Mouse (Mus musculus) MEL (cell line): ENCODE results near the gene Art3. TPM values are rescaled to one million over a fixed set of nuclear protein-coding genes. Genes with fewer than 3 reads are reported as not detected.

Experiments used
- DNase-seq: peaks from one replicate; pipeline ENCODE4 v3.0.0; 2011; ENCODE audit warnings: low read depth, low spot score
- H3K27ac ChIP-seq: 2 replicates; pipeline ENCODE4 v1.5.1; 2012; ENCODE audit warnings: low read depth, mild to moderate bottlenecking, control low read depth, low read length, moderate library complexity; ENCODE audit not compliant: control insufficient read depth
- H3K27me3 ChIP-seq, 2 experiments: fragments of 150-350 bp in 1 of 2; sonication (generic) in 1 of 2; 2 replicates each; pipeline ENCODE4 v1.6.1; 2012; ENCODE audit warnings: low read length in 2 of 2, mild to moderate bottlenecking in 2 of 2, improper control_type of control experiment in 1 of 2, moderate library complexity in 1 of 2; ENCODE audit not compliant: insufficient read depth in 2 of 2, control insufficient read depth in 1 of 2
- H3K36me3 ChIP-seq, 2 experiments: 2 replicates each; pipeline ENCODE4 v1.6.1; 2012 to 2014; ENCODE audit warnings: low read length in 2 of 2, improper control_type of control experiment in 1 of 2, inconsistent platforms in 1 of 2, mild to moderate bottlenecking in 1 of 2; ENCODE audit not compliant: insufficient read depth in 2 of 2, control insufficient read depth in 1 of 2
- H3K4me1 ChIP-seq, 2 experiments: fragments of 150-350 bp in 1 of 2; sonication (generic) in 1 of 2; 2 replicates each; pipeline ENCODE4 v1.6.1; 2012; ENCODE audit warnings: low read length in 2 of 2, improper control_type of control experiment in 1 of 2, mild to moderate bottlenecking in 1 of 2; ENCODE audit not compliant: insufficient read depth in 2 of 2, control insufficient read depth in 1 of 2
- H3K4me3 ChIP-seq, 2 experiments: fragments of 150-350 bp in 1 of 2; sonication (generic) in 1 of 2; 2 replicates each; pipeline ENCODE4 v1.5.1; 2012; ENCODE audit warnings: low read depth in 2 of 2, low read length in 2 of 2, mild to moderate bottlenecking in 2 of 2, moderate library complexity in 2 of 2, control low read depth in 1 of 2, improper control_type of control experiment in 1 of 2; ENCODE audit not compliant: control insufficient read depth in 1 of 2, insufficient read depth in 1 of 2
- H3K79me2 ChIP-seq: 2 replicates; pipeline ENCODE4 v1.6.1; 2012; ENCODE audit warnings: mild to moderate bottlenecking, low read length, moderate library complexity; ENCODE audit not compliant: control insufficient read depth, poor library complexity, insufficient read depth
- H3K9ac ChIP-seq: 2 replicates; pipeline ENCODE4 v1.6.1; 2012; ENCODE audit warnings: low read depth, mild to moderate bottlenecking, control low read depth, low read length, moderate library complexity; ENCODE audit not compliant: control insufficient read depth, poor library complexity, severe bottlenecking
- H3K9me3 ChIP-seq: fragments of 150-350 bp; sonication (generic); replicated peaks from 2 replicates; pipeline ENCODE4 v1.6.1; 2012; ENCODE audit warnings: mild to moderate bottlenecking, low read length, improper control_type of control experiment, moderate library complexity; ENCODE audit not compliant: insufficient read depth
- CHD1 ChIP-seq: IDR thresholded peaks from 2 replicates; pipeline ENCODE4 v1.6.1; 2012; ENCODE audit warnings: low read depth, mild to moderate bottlenecking, inconsistent platforms, low read length, improper control_type of control experiment
- CHD2 ChIP-seq: IDR thresholded peaks from 2 replicates; pipeline ENCODE4 v1.6.1; 2011; ENCODE audit warnings: low read length, improper control_type of control experiment
- CTCF ChIP-seq, 3 experiments: IDR thresholded peaks in 2 of 3; conservative IDR thresholded peaks in 1 of 3; 2 replicates each; pipeline ENCODE4 v1.5.1; 2011 to 2012; ENCODE audit warnings: low read length in 3 of 3, low read depth in 2 of 3, mild to moderate bottlenecking in 2 of 3, improper control_type of control experiment in 1 of 3, inconsistent platforms in 1 of 3, mixed read lengths in 1 of 3, moderate library complexity in 1 of 3; ENCODE audit not compliant: control insufficient read depth in 1 of 3, insufficient read depth in 1 of 3, poor library complexity in 1 of 3, severe bottlenecking in 1 of 3
- ELF1 ChIP-seq: IDR thresholded peaks from 2 replicates; pipeline ENCODE4 v1.6.1; 2014; ENCODE audit warnings: low read depth, mild to moderate bottlenecking, inconsistent platforms, low read length, improper control_type of control experiment, moderate library complexity
- GATA1 ChIP-seq: IDR thresholded peaks from 2 replicates; pipeline ENCODE4 v1.6.1; 2011; ENCODE audit warnings: low read depth, low read length, improper control_type of control experiment
- HCFC1 ChIP-seq: IDR thresholded peaks from 2 replicates; pipeline ENCODE4 v1.6.1; 2012; ENCODE audit warnings: low read depth, mild to moderate bottlenecking, inconsistent platforms, low read length, improper control_type of control experiment, moderate library complexity
- MAX ChIP-seq: IDR thresholded peaks from 2 replicates; pipeline ENCODE4 v1.6.1; 2011; ENCODE audit warnings: low read length, improper control_type of control experiment
- MAZ ChIP-seq: IDR thresholded peaks from 2 replicates; pipeline ENCODE4 v1.6.1; 2012; ENCODE audit warnings: low read depth, mild to moderate bottlenecking, inconsistent platforms, low read length, improper control_type of control experiment
- NRF1 ChIP-seq: IDR thresholded peaks from 2 replicates; pipeline ENCODE4 v1.6.1; 2014; ENCODE audit warnings: low read depth, mild to moderate bottlenecking, inconsistent platforms, low read length, improper control_type of control experiment, moderate library complexity; ENCODE audit not compliant: poor library complexity, insufficient read depth, severe bottlenecking
- POLR2AphosphoS5 ChIP-seq: IDR thresholded peaks from 2 replicates; pipeline ENCODE4 v1.6.1; 2012; ENCODE audit warnings: low read depth, borderline replicate concordance, mild to moderate bottlenecking, inconsistent platforms, low read length, moderate library complexity, mixed read lengths
- RAD21 ChIP-seq: IDR thresholded peaks from 2 replicates; pipeline ENCODE4 v1.6.1; 2011; ENCODE audit warnings: mild to moderate bottlenecking, low read depth, low read length, improper control_type of control experiment
- RCOR1 ChIP-seq: IDR thresholded peaks from 2 replicates; pipeline ENCODE4 v1.6.1; 2012; ENCODE audit warnings: low read depth, mild to moderate bottlenecking, inconsistent platforms, low read length, improper control_type of control experiment
- SIN3A ChIP-seq: IDR thresholded peaks from 2 replicates; pipeline ENCODE4 v1.6.1; 2012; ENCODE audit warnings: low read length, improper control_type of control experiment, inconsistent platforms
- TBP ChIP-seq: IDR thresholded peaks from 2 replicates; pipeline ENCODE4 v1.8.0; 2011; ENCODE audit warnings: low read depth, low read length, improper control_type of control experiment
- USF2 ChIP-seq, 2 experiments: IDR thresholded peaks; 2 replicates each; pipeline ENCODE4 v1.6.1; 2011 to 2012; ENCODE audit warnings: improper control_type of control experiment in 2 of 2, low read length in 2 of 2, borderline replicate concordance in 1 of 2, inconsistent platforms in 1 of 2, low read depth in 1 of 2, mild to moderate bottlenecking in 1 of 2; ENCODE audit not compliant: insufficient read depth in 1 of 2
- ZKSCAN1 ChIP-seq: IDR thresholded peaks from 2 replicates; pipeline ENCODE4 v1.6.1; 2012; ENCODE audit warnings: low read depth, mild to moderate bottlenecking, inconsistent platforms, low read length, improper control_type of control experiment, moderate library complexity
- polyA plus RNA-seq, 2 experiments: library from polyadenylated mRNA; stranded (reverse) in 1 of 2; unstranded in 1 of 2; fragments of >175 nt in 1 of 2; fragments of >200 nt in 1 of 2; gene quantifications; 2 replicates each; pipeline versions ENCODE4 v1.2.1 to v1.2.4; 2012; ENCODE audit warnings: low replicate concordance in 2 of 2, low read depth in 1 of 2; ENCODE audit not compliant: insufficient read length in 2 of 2, insufficient read depth in 1 of 2, missing spikeins in 1 of 2
- total RNA-seq: library from RNA; depleted of rRNA; stranded (reverse); fragments of 300-350 nt; gene quantifications from 2 replicates; pipeline ENCODE4 v1.2.3, GENCODE M21; 2012

Art3 gene
- total and polyA plus RNA-seq, 3 experiments = not detected

- Histone ChIP-seq H3K9ac (no peak overlapping the region), H3K36me3 (peaks cover 0 to 15% of the 10 kb centered on the region in 2 experiments; a peak in 2 of 4 replicates), H3K27ac (no peak overlapping the region)
- no peak for TF ChIP-seq ZKSCAN1
- no peak for TF ChIP-seq ELF1
- no peak for TF ChIP-seq RAD21
- TF ChIP-seq, all 39 proteins: peak for 0
- H3K4me1 ChIP-seq = peaks cover 7 to 16% of the 10 kb centered on the region in 2 experiments
- H3K79me2 ChIP-seq = no peaks in the 10 kb centered on the region
- no peak for DNase-seq
- no peaks in the 10 kb centered on the region for H3K27me3 ChIP-seq
- H3K4me3 ChIP-seq = no peak overlapping the region
- no peaks in the 10 kb centered on the region for H3K9me3 ChIP-seq
Observed at GRCm38 (mm10) chr5:92441494-92441893, 109.9 kb downstream of the Art3 start.

GRCm38 (mm10) chr5:92442914-92443313, 111.3 kb downstream of the Art3 start:
- H3K4me3 ChIP-seq = no peak overlapping the region
- H3K9ac ChIP-seq = no peak overlapping the region
- H3K9me3 ChIP-seq = no peaks in the 10 kb centered on the region
- no peak for DNase-seq
- no peaks in the 10 kb centered on the region for H3K27me3 ChIP-seq
- peaks cover 7 to 16% of the 10 kb centered on the region in 2 experiments for H3K4me1 ChIP-seq
- no peak overlapping the region for H3K27ac ChIP-seq
- H3K36me3 ChIP-seq = peaks cover 0 to 15% of the 10 kb centered on the region in 2 experiments; a peak in 2 of 4 replicates
- no peaks in the 10 kb centered on the region for H3K79me2 ChIP-seq
- no peak for TF ChIP-seq RAD21
- no peak for TF ChIP-seq USF2 (IDR thresholded peaks at IDR 0.05; ENCODE audit: borderline replicate concordance in 1 of 2, insufficient read depth in 1 of 2, low read depth in 1 of 2, low read length in 2 of 2)
- no peak for TF ChIP-seq CHD1
- no peak for TF ChIP-seq GATA1
- TF ChIP-seq MAX = no peak
- TF ChIP-seq SIN3A = no peak
- no peak for TF ChIP-seq POLR2AphosphoS5

- no peak overlapping the region for H3K27ac ChIP-seq
- H3K4me3 ChIP-seq = no peak overlapping the region
- DNase-seq = no peak
- no peaks in the 10 kb centered on the region for H3K27me3 ChIP-seq
- no peaks in the 10 kb centered on the region for H3K9me3 ChIP-seq
- no peaks in the 10 kb centered on the region for H3K4me1 ChIP-seq
- no peaks in the 10 kb centered on the region for H3K79me2 ChIP-seq
- no peak for TF ChIP-seq NRF1
- TF ChIP-seq CHD2 = no peak
- TF ChIP-seq TBP = no peak
- TF ChIP-seq RAD21 = no peak
- TF ChIP-seq HCFC1 = no peak
- TF ChIP-seq CTCF (IDR thresholded peaks at IDR 0.05 in 2 of 3, conservative IDR thresholded peaks at IDR 0.05 in 1 of 3; ENCODE audit: control insufficient read depth in 1 of 3, insufficient read depth in 1 of 3, low read depth in 2 of 3, low read length in 3 of 3, poor library complexity in 1 of 3, severe bottlenecking in 1 of 3) = no peak
- TF ChIP-seq RCOR1 = no peak
- TF ChIP-seq MAZ = no peak
- TF ChIP-seq ZKSCAN1 = no peak
- TF ChIP-seq, all 39 proteins: peak for 0
- H3K36me3 ChIP-seq = no peaks in the 10 kb centered on the region
- no peak overlapping the region for H3K9ac ChIP-seq
Observed at GRCm38 (mm10) chr5:92445016-92445415, 113.4 kb downstream of the Art3 start.
